Mouse (Mus musculus) heart, adult 9 months (tissue): Measurements from ENCODE around the gene Exph5.
A peak's percentile ranks its signal among the peaks of the same experiment; 100 is the strongest.

Experiments used
- DNase-seq, 2 experiments: peaks; one replicate each; pipeline ENCODE4 v3.0.0; 2022; ENCODE audit warnings: low spot score in 2 of 2

Gene Exph5

DNA sequence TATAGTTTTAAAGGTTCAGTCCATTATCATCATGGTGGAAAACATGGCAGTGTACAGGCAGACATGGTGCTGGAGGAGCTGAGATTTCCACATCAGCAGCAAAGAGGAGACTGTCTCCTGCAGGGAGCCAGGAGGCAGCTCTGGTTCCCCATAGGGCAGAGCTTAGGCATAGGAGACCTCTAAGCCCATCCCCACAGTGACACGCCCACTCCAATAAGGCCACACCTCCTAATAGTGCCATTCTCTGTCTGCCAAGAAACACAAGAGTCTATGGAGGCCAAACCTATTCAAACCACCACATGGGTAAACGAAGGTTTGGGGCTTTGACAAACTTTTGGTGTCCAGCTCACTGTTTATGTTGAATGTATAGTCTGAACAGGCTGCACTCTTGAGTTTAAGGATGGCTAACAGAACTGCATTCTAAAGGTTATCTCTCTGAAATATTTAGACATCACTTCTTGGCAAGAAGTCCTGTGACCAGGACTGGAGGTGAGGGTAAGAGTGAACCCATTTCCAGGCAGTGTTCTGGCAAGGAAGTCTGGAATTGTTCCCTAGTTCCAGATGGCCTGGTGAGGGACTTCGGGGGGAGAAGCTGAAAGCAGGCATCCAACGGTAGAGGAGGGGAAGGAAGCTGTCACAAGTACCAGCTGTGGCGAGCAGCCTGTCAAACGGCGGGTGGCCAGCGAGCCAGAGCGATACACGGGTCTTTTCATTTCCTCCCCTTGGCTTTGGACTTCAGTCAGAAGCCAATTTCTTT is 19.6 kb downstream of the Exph5 start:
- peak; percentile 5 to 6 for DNase-seq

DNA sequence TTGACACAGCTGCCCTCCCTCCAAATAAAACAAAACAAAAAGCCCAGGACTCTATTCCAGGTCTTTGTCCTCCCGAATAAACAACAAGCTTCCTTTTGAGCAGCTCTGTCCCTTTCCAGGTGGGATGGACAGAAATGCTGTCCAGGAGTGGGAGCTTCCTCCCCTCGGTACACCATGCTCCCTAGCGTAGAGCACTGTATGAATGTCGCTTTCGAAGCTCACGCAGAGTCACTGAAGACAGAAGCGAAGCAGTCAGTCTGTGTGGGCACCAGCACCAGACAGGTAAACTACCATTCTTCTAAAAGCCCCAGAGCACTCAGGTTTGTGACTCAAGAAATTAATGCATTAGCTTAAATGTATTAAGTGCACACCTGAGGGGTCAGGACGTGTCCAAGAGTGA is 20.2 kb downstream of the Exph5 start:
- DNase-seq, result no peak

- DNase-seq, result no peak
These were observed 22.2 kb downstream of the Exph5 start for GRCm38 (mm10) chr9:53323419-53324251.

DNA sequence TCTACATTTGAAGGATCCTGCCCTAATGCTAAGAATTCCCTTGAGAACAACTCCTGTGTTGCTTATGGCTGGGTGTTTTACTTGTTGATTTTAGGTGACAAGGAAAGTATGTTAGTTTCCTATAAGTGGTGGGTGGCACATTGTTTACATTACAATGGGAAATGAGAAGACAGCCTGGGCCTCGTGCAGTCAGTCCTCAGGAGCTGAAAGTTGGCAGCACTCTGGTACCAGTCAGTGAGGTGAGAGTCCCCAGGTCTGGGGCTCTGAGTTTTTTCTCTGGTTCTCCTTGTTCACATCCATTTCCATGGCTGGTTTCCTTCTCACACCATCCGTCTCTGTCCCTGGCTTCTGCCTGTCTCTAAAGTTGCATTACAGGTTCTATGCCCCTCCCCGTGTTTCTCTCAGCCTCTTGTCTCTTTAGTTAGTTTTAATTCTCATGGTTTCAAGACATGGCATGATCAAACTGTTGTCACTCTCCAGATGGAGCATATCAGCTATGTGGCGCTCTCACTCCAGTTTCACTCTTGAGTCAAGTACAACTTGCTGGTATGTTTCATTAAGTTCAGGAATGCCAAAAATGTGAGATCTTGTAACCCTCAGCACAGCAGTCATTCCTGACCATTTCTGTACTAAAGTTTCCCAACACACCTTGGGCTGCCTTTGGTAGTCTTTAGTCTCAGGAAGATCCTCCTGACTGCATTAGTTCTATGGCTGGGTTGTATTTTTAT is 24.1 kb downstream of the Exph5 start:
- no peak for DNase-seq

- no peak for DNase-seq
These were observed 26.7 kb downstream of the Exph5 start for GRCm38 (mm10) chr9:53328203-53328602.

GRCm38 (mm10) chr9:53329301-53330206 is 28.1 kb downstream of the Exph5 start:
- no peak for DNase-seq

GRCm38 (mm10) chr9:53330247-53330646 is 28.8 kb downstream of the Exph5 start:
- no peak for DNase-seq

DNA sequence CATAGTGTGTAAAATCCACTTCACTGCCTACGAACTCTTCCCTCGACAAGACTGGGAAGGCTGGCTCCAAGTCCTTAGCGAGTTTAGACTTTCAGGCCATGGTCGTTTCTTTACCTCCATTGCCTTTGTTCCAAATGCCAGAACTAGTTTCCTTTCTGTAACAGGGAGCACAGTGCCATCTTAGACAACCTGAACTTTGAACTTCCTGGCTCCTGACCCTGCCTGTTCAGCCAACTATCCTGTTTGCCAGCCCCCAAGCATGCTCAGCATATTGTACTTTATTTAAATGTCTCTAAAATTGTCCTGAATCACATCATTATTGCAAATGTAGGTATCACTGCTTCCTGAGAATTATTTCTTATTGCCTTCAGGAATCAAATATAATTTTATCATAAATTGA is 32.0 kb downstream of the Exph5 start:
- no peak for DNase-seq

GRCm38 (mm10) chr9:53335131-53335530 is 33.7 kb downstream of the Exph5 start:
- no peak for DNase-seq

DNA sequence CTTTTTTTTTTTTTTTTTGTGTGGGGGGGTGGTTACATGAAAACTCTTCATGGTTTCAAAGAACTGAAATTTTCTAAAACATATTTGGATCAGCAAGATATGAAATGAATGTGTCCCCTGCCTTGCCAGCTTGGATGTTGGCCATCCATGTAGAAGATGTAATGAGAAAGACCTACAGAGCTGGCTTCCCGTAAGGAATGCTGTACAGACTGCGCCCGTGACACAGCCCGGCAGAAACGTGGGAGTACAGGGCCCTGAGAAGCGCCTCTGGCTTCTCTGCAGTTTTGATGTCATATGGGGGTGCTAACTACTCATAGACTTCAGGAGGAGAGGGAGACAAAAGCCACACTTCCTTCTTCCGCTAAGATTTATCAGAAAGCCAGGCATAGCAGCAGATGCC is 38.1 kb downstream of the Exph5 start:
- no peak for DNase-seq

DNA sequence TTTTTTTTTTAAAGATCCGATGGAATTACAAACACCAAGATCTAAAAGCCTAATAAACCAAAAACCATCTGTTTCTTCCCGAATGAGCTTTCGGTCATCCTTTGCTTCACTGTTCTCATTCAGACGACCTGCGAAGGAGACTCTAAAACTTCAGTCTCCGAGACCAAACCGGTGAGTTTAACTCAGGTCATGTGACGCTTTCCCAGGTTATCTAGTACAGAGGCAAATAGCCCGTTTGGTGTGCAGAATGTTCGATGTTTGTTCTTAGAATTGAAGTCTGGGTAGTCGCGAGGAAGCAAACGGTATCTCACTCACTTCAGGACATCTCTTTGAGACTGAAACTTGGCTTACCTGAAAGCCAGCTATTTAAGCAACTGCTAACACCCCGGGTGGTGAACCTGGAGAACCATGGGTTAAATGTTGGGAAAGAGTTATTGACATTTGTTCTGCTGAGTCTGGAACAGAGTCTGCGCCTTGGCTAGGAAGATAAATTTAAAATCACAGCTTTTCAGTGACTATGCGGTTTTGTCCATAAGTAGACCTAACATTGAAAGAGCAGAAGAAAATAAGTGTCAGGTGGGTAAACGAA is 39.0 kb downstream of the Exph5 start:
- DNase-seq, result no peak

GRCm38 (mm10) chr9:53340969-53341368 is 39.5 kb downstream of the Exph5 start:
- no peak for DNase-seq

GRCm38 (mm10) chr9:53341981-53342380 is 40.5 kb downstream of the Exph5 start:
- DNase-seq, result no peak

DNA sequence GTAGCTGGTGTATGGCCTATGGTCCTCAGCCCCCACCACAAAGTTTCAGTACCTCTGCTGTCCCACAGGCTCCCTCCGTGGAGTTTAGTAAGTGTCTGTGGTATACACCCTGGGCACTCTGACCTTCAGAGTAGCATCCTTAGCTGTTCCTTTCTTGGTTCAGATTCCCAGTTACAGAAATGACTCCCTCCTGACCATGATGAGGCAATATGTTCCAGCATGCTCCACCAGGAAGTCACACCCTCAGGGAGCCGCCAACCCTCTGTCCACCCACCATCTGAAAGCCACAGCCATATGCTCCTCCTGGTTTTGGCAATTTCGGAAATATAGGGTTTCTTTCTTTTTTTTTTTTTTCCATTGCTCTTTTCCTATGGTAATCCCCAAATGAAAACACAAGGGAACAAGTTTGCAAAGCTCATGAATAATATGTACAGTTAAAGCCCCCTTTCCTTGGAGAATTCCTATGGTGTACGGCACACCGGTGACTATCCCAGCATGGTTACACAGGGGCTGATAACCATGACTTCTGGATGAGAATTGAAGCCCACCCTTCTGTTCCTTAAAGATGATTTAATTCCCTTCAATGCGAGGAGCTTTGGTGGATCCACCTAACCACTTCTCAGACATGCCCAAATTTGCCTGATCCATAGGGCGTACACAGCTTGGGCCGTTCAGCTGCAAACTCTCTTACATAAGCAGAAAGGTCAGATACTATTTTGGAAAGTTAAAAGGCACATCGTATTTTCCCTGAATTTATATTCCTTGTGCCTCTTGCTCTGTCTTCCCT is 43.4 kb downstream of the Exph5 start:
- DNase-seq, result no peak

DNA sequence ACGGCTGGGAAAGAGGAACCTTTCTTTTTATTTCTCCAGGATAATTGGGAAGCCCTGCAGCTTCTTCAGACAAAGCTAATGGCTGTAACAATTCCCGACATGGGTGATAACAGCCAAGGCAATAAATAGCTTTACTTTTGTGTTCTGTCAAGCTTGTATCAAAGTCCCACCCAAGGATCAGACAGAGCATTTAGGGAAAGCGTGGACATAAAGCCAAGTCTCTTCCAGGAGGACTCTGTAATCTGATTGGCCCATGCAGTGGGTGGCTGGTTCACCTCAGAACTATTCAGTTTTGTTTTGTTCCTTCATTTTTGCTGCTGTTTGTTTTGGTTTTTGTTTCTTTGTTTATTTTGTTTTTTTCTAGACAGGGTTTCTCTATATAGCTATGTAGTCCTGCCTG is 44.3 kb downstream of the Exph5 start:
- DNase-seq, result no peak

DNA sequence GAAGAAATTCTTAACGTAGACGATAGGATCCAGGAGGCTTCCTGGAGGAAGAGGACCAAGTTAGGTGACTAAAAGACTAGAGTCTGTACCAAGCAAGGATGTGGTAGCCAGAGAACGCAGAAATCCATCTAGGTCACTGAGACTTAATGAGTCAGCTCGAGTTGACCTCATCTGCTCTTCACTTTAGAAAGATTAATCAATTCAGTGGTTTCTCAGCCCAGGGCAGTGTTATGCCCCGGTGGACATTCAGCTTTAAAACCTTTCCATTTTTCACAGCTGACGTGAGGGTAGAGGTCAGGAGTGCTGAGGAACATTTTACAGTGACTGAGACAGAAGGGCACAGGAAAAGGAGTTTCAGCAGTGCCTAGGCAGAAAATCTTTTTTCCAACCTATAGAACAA is 44.9 kb downstream of the Exph5 start:
- no peak for DNase-seq

DNA sequence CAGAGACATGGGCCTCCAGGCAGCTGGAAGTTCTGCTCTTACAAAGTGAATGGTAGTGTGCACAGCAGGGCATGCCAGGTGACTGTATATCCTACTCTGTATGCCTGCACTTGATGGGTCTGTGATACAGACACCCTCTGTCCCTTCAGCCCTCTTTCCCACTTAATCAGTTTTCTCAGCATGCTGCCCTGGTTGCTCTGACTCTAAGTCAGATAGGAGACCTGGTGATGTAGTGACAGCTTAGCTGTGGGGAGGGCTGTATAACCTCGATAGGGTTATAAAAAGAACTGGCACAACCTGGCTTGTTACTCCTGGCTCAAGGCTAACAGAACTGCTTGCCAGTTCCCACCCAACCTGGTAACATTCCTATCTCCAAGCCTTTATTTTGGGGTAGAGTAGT is 47.7 kb downstream of the Exph5 start:
- DNase-seq, result no peak

DNA sequence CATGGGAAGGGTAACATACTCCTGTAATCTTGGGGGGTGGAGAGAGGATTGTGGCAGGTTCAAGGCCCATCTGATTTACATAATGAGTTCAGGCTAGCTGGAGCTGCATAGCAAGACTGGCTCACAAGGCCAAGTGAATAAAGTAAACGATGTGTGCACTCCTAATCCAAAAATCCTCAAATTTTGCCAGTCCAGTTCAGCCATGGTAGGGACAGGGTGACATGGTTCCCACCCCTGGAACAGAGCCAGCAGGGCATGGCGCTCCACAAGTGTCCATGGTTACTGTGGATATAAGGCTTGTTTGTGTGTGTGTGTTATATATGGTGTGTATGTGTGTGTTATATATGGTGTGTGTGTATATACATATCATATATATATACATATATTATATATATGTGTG is 48.9 kb downstream of the Exph5 start:
- no peak for DNase-seq

GRCm38 (mm10) chr9:53351899-53352298 is 50.4 kb downstream of the Exph5 start:
- no peak for DNase-seq

DNA sequence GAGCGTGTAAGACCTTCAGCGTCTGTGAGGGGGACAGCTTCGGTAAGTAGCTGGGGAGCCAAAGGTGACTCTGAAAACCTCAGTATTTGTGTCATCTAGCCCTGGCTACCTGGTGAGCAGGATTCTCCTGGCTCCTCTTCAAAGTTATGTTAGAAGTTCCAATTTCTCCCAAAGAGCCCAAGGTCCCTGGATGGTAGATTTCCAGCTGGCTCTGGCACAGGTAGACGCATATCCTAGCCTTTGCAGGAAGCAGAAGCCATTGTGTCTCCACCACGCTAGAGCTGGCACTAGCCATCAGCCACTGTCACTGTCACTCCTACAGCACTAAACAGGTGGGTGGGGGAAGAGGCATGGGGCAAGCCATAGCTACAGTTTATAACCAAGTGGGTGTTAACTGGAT is 51.7 kb downstream of the Exph5 start:
- no peak for DNase-seq
